Mouse (Mus musculus) heart, adult 2 months (tissue): ENCODE data around the gene Hivep1. TPM values are rescaled to one million over a fixed set of nuclear protein-coding genes. Genes with fewer than 3 reads are reported as not detected.

ENCODE experiments used
- DNase-seq, 2 experiments: peaks; one replicate each; pipeline ENCODE4 v3.0.0; 2021
- H3K27ac ChIP-seq: fragments of 200-600 bp; 2 replicates; pipeline ENCODE4 v1.8.1; 2022
- H3K27me3 ChIP-seq: fragments of 200-500 bp; 2 replicates; pipeline ENCODE4 v1.6.1; 2012; ENCODE audit warnings: mild to moderate bottlenecking, low read length, inconsistent platforms, mixed read lengths; ENCODE audit not compliant: control insufficient read depth, insufficient read depth
- H3K36me3 ChIP-seq: fragments of 200-500 bp; 2 replicates; pipeline ENCODE4 v1.6.1; 2012; ENCODE audit warnings: low read length, inconsistent platforms; ENCODE audit not compliant: control insufficient read depth, insufficient read depth
- H3K4me1 ChIP-seq: fragments of 200-500 bp; 2 replicates; pipeline ENCODE4 v1.6.1; 2011; ENCODE audit warnings: low read length; ENCODE audit not compliant: control insufficient read depth, insufficient read depth
- H3K4me3 ChIP-seq: fragments of 200-600 bp; 2 replicates; pipeline ENCODE4 v1.8.1; 2022
- H3K79me2 ChIP-seq: fragments of 200-500 bp; replicated peaks from 2 replicates; pipeline ENCODE4 v1.6.1; 2012; ENCODE audit warnings: mild to moderate bottlenecking, inconsistent platforms, low read length, moderate library complexity, mixed read lengths; ENCODE audit not compliant: control insufficient read depth, insufficient read depth
- H3K9ac ChIP-seq: fragments of 200-500 bp; 2 replicates; pipeline ENCODE4 v1.6.1; 2012; ENCODE audit warnings: low read depth, mild to moderate bottlenecking, control low read depth, inconsistent platforms, low read length, mixed read lengths
- CTCF ChIP-seq: fragments of 200-600 bp; IDR thresholded peaks from 2 replicates; pipeline ENCODE4 v1.8.1; 2022; ENCODE audit warnings: antibody characterized with exemption, mild to moderate bottlenecking, moderate library complexity
- EP300 ChIP-seq: fragments of 200-500 bp; IDR thresholded peaks from 2 replicates; pipeline ENCODE4 v1.6.1; 2011; ENCODE audit warnings: low read depth, low read length, control low read depth; ENCODE audit not compliant: insufficient read depth
- POLR2A ChIP-seq: fragments of 200-500 bp; IDR thresholded peaks from 2 replicates; pipeline ENCODE4 v1.6.1; 2011; ENCODE audit warnings: mild to moderate bottlenecking, low read depth, low read length, control low read depth; ENCODE audit not compliant: insufficient read depth
- WGBS: fragments of 180-500 bp; shearing (Covaris S2); methylation state at CpG from one replicate; pipeline ENCODE4 v1.1.7; 2018; 5-methylcytosine and 5-hydroxymethylcytosine counted together
- intact Hi-C: fragments of 180-260 bp; cut with DNase I; formaldehyde crosslinking; loops from one replicate; pipeline ENCODE4 v1.15.1; 2025
- polyA plus RNA-seq: library from polyadenylated mRNA; depleted of rRNA; stranded (reverse); fragments of >200 nt; gene quantifications from 2 replicates; pipeline ENCODE4 v1.2.3, GENCODE M21; 2012
- total RNA-seq, 2 experiments: library from RNA; stranded (reverse); gene quantifications; 2 replicates each; pipeline ENCODE4 v1.2.3; 2021

The Hivep1 gene
- total and polyA plus RNA-seq, 3 experiments = 16.8 to 23.2 (median 22.1) TPM

- DNase-seq = no peak
- no peak overlapping the region for H3K4me3 ChIP-seq
- intact Hi-C loops = no loop called here
- no peak overlapping the region for H3K9ac ChIP-seq
- H3K79me2 ChIP-seq = no peaks in the 10 kb centered on the region
- no peak overlapping the region for H3K27ac ChIP-seq
- peaks cover 6% of the 10 kb centered on the region for H3K4me1 ChIP-seq
- H3K27me3 ChIP-seq = no peaks in the 10 kb centered on the region
- no peak for TF ChIP-seq EP300
- H3K36me3 ChIP-seq = peaks cover 3% of the 10 kb centered on the region
- WGBS = 70% methylated on average over 5 of the region's 5 CpGs
These were observed 69.4 kb downstream of the Hivep1 start for GRCm38 (mm10) chr13:42121106-42121776.

- H3K27me3 ChIP-seq = no peaks in the 10 kb centered on the region
- H3K36me3 ChIP-seq = no peaks in the 10 kb centered on the region
- no peak overlapping the region for H3K4me3 ChIP-seq
- WGBS = 75% methylated on average over 5 of the region's 5 CpGs
- H3K79me2 ChIP-seq = no peaks in the 10 kb centered on the region
- intact Hi-C loops = no loop called here
- no peak overlapping the region for H3K27ac ChIP-seq
- peaks cover 2% of the 10 kb centered on the region for H3K4me1 ChIP-seq
- TF ChIP-seq CTCF = no peak
- TF ChIP-seq POLR2A = no peak
- TF ChIP-seq EP300 = no peak
- H3K9ac ChIP-seq = no peak overlapping the region
- DNase-seq = no peak
These were observed 70.2 kb downstream of the Hivep1 start for GRCm38 (mm10) chr13:42121777-42122682.

GRCm38 (mm10) chr13:42144627-42145026, 92.8 kb downstream of the Hivep1 start:
- Histone ChIP-seq H3K4me3 (no peak overlapping the region), H3K4me1 (peaks cover 6% of the 10 kb centered on the region), H3K9ac (no peak overlapping the region), H3K27me3 (no peaks in the 10 kb centered on the region), H3K36me3 (no peaks in the 10 kb centered on the region), H3K79me2 (peaks cover 2% of the 10 kb centered on the region), H3K27ac (no peak overlapping the region)
- no peak for TF ChIP-seq EP300
- no peak for TF ChIP-seq POLR2A
- peak; percentile 47 for TF ChIP-seq CTCF
- intact Hi-C loops = loop anchor here (5.0 to 10.0 kb wide), 2 partner anchors 87 to 500 kb away; no protein-coding TSS in a partner anchor
- no peak for DNase-seq
- WGBS = 75% methylated on average over 3 of the region's 3 CpGs

- H3K79me2 ChIP-seq = peaks cover 2% of the 10 kb centered on the region
- no peak overlapping the region for H3K9ac ChIP-seq
- H3K4me3 ChIP-seq = no peak overlapping the region
- no peaks in the 10 kb centered on the region for H3K36me3 ChIP-seq
- WGBS = 49% methylated on average over 9 of the region's 9 CpGs
- TF ChIP-seq CTCF (no peak), EP300 (no peak), POLR2A (no peak)
- DNase-seq = no peak
- H3K27me3 ChIP-seq = no peaks in the 10 kb centered on the region
- H3K27ac ChIP-seq = no peak overlapping the region
- peaks cover 15% of the 10 kb centered on the region for H3K4me1 ChIP-seq
- intact Hi-C loops = loop anchor here (10.0 kb wide), 1 partner anchor 505 kb away; no protein-coding TSS in a partner anchor
These were observed 97.7 kb downstream of the Hivep1 start for GRCm38 (mm10) chr13:42149328-42150071.

- 24% methylated on average over 5 of the region's 5 CpGs for WGBS
- H3K4me1 ChIP-seq = peaks cover 15% of the 10 kb centered on the region
- H3K79me2 ChIP-seq = peaks cover 2% of the 10 kb centered on the region
- H3K27me3 ChIP-seq = no peaks in the 10 kb centered on the region
- no peak for DNase-seq
- intact Hi-C loops = no loop called here
- TF ChIP-seq CTCF (no peak), POLR2A (no peak), EP300 (no peak)
- no peaks in the 10 kb centered on the region for H3K36me3 ChIP-seq
- H3K27ac ChIP-seq = no peak overlapping the region
- no peak overlapping the region for H3K9ac ChIP-seq
- no peak overlapping the region for H3K4me3 ChIP-seq
These were observed 98.2 kb downstream of the Hivep1 start for GRCm38 (mm10) chr13:42150072-42150450.
